Mouse (Mus musculus): ENCODE measurements around the gene Pla2g16. TPM values are rescaled to one million over a fixed set of nuclear protein-coding genes. Genes with fewer than 3 reads are reported as not detected.

Gene Pla2g16
- polyA plus RNA-seq, 1 experiment from 2014 or later: 10.8 TPM

GRCm38 (mm10) chr19:7605013-7605412, 47.8 kb downstream of the Pla2g16 start:
- Histone ChIP-seq H3K27ac (ENCODE audit: low read length) (no peak overlapping the region), H3K9ac (replicated peaks; ENCODE audit: low read length) (no peak overlapping the region), H3K4me3 (ENCODE audit: low read length) (no peak overlapping the region), H3K9me3 (ENCODE audit: low read length) (no peaks in the 10 kb centered on the region), H3K4me2 (replicated peaks; ENCODE audit: low read depth, low read length) (no peak overlapping the region), H3K4me1 (ENCODE audit: insufficient read depth, low read length) (peaks cover 14% of the 10 kb centered on the region; the same call in 1 of the 2 replicates), H3K36me3 (ENCODE audit: insufficient read depth, low read length) (no peaks in the 10 kb centered on the region), H3K27me3 (ENCODE audit: insufficient read depth, low read length) (no peaks in the 10 kb centered on the region)
- no peak for ATAC-seq (ENCODE audit: low FRiP score, low TSS enrichment)

- peak overlapping the region; percentile 60 for H3K9ac ChIP-seq (replicated peaks; ENCODE audit: low read length)
- H3K4me3 ChIP-seq (ENCODE audit: low read length): peak overlapping the region; percentile 39
- no peaks in the 10 kb centered on the region for H3K9me3 ChIP-seq (ENCODE audit: low read length)
- ATAC-seq (ENCODE audit: low FRiP score, low TSS enrichment): peak; percentile 88
- H3K27ac ChIP-seq (ENCODE audit: low read length): peak overlapping the region; percentile 69
- no peaks in the 10 kb centered on the region for H3K36me3 ChIP-seq (ENCODE audit: insufficient read depth, low read length)
- WGBS: 5% methylated on average over 15 of the region's 15 CpGs
- peaks cover 14% of the 10 kb centered on the region; the same call in 1 of the 2 replicates for H3K4me1 ChIP-seq (ENCODE audit: insufficient read depth, low read length)
- peak overlapping the region; percentile 66 for H3K4me2 ChIP-seq (replicated peaks; ENCODE audit: low read depth, low read length)
- no peaks in the 10 kb centered on the region for H3K27me3 ChIP-seq (ENCODE audit: insufficient read depth, low read length)
Observed at GRCm38 (mm10) chr19:7605930-7606783, 48.9 kb downstream of the Pla2g16 start.

GRCm38 (mm10) chr19:7606801-7607689, 49.8 kb downstream of the Pla2g16 start, which contains the start of gene Lgals12:
Gene Lgals12 (minus strand): TSS chr19:7607193.
- Histone ChIP-seq H3K27me3 (ENCODE audit: insufficient read depth, low read length) (peaks cover 8% of the 10 kb centered on the region; the same call in 1 of the 2 replicates), H3K4me2 (replicated peaks; ENCODE audit: low read depth, low read length) (peak within 1 kb of the TSS; percentile 66), H3K4me1 (ENCODE audit: insufficient read depth, low read length) (peaks cover 17% of the 10 kb centered on the region), H3K27ac (ENCODE audit: low read length) (peak within 1 kb of the TSS; percentile 69), H3K9ac (replicated peaks; ENCODE audit: low read length) (peak within 1 kb of the TSS; percentile 60), H3K9me3 (ENCODE audit: low read length) (no peaks in the 10 kb centered on the region), H3K4me3 (ENCODE audit: low read length) (peak within 1 kb of the TSS; percentile 39), H3K36me3 (ENCODE audit: insufficient read depth, low read length) (no peaks in the 10 kb centered on the region)
- peak; percentile 32; the same call in 1 of the 2 replicates for ATAC-seq (ENCODE audit: low FRiP score, low TSS enrichment)
- 5% methylated on average over 15 of the region's 15 CpGs for WGBS

- Histone ChIP-seq H3K27ac (ENCODE audit: low read length) (no peak overlapping the region), H3K27me3 (ENCODE audit: insufficient read depth, low read length) (peaks cover 8% of the 10 kb centered on the region; the same call in 1 of the 2 replicates), H3K4me2 (replicated peaks; ENCODE audit: low read depth, low read length) (no peak overlapping the region), H3K9me3 (ENCODE audit: low read length) (no peaks in the 10 kb centered on the region), H3K4me3 (ENCODE audit: low read length) (no peak overlapping the region), H3K9ac (replicated peaks; ENCODE audit: low read length) (no peak overlapping the region), H3K36me3 (ENCODE audit: insufficient read depth, low read length) (no peaks in the 10 kb centered on the region), H3K4me1 (ENCODE audit: insufficient read depth, low read length) (peaks cover 23% of the 10 kb centered on the region)
- 76% methylated on average over 7 of the region's 7 CpGs for WGBS
- ATAC-seq (ENCODE audit: low FRiP score, low TSS enrichment): no peak
Observed at GRCm38 (mm10) chr19:7607690-7608201, 50.5 kb downstream of the Pla2g16 start.

GRCm38 (mm10) chr19:7611942-7612757, 54.9 kb downstream of the Pla2g16 start, which contains the start of gene Hrasls5:
Gene Hrasls5 (plus strand): TSS chr19:7612541.
- Histone ChIP-seq H3K27ac (ENCODE audit: low read length) (no peak within 1 kb of the TSS), H3K36me3 (ENCODE audit: insufficient read depth, low read length) (no peaks in the 10 kb centered on the region), H3K27me3 (ENCODE audit: insufficient read depth, low read length) (peaks cover 11% of the 10 kb centered on the region; the same call in 1 of the 2 replicates), H3K4me1 (ENCODE audit: insufficient read depth, low read length) (peaks cover 12% of the 10 kb centered on the region), H3K9ac (replicated peaks; ENCODE audit: low read length) (peak within 1 kb of the TSS; percentile 48), H3K4me2 (replicated peaks; ENCODE audit: low read depth, low read length) (peak within 1 kb of the TSS; percentile 68), H3K9me3 (ENCODE audit: low read length) (no peaks in the 10 kb centered on the region), H3K4me3 (ENCODE audit: low read length) (peak within 1 kb of the TSS; percentile 39)
- ATAC-seq (ENCODE audit: low FRiP score, low TSS enrichment): peak; percentile 77
- WGBS: 2% methylated on average over 52 of the region's 54 CpGs

GRCm38 (mm10) chr19:7613151-7613550, 55.9 kb downstream of the Pla2g16 start:
- Histone ChIP-seq H3K4me1 (ENCODE audit: insufficient read depth, low read length) (peaks cover 9% of the 10 kb centered on the region), H3K36me3 (ENCODE audit: insufficient read depth, low read length) (no peaks in the 10 kb centered on the region), H3K9ac (replicated peaks; ENCODE audit: low read length) (no peak overlapping the region), H3K27ac (ENCODE audit: low read length) (no peak overlapping the region), H3K9me3 (ENCODE audit: low read length) (no peaks in the 10 kb centered on the region), H3K4me3 (ENCODE audit: low read length) (no peak overlapping the region), H3K27me3 (ENCODE audit: insufficient read depth, low read length) (peaks cover 11% of the 10 kb centered on the region; the same call in 1 of the 2 replicates), H3K4me2 (replicated peaks; ENCODE audit: low read depth, low read length) (no peak overlapping the region)
- 76% methylated on average over 7 of the region's 7 CpGs for WGBS
- no peak for ATAC-seq (ENCODE audit: low FRiP score, low TSS enrichment)

- ATAC-seq (ENCODE audit: low FRiP score, low TSS enrichment): no peak
- WGBS: 80% methylated on average over 5 of the region's 5 CpGs
- H3K4me1 ChIP-seq (ENCODE audit: insufficient read depth, low read length): peaks cover 9% of the 10 kb centered on the region
- no peaks in the 10 kb centered on the region for H3K9me3 ChIP-seq (ENCODE audit: low read length)
- peaks cover 9% of the 10 kb centered on the region; the same call in 1 of the 2 replicates for H3K27me3 ChIP-seq (ENCODE audit: insufficient read depth, low read length)
- no peak overlapping the region for H3K9ac ChIP-seq (replicated peaks; ENCODE audit: low read length)
- H3K4me2 ChIP-seq (replicated peaks; ENCODE audit: low read depth, low read length): no peak overlapping the region
- no peak overlapping the region for H3K27ac ChIP-seq (ENCODE audit: low read length)
- H3K36me3 ChIP-seq (ENCODE audit: insufficient read depth, low read length): no peaks in the 10 kb centered on the region
- H3K4me3 ChIP-seq (ENCODE audit: low read length): no peak overlapping the region
Observed at GRCm38 (mm10) chr19:7616231-7616930, 59.1 kb downstream of the Pla2g16 start.

- 43% methylated on average over 3 of the region's 3 CpGs for WGBS
- Histone ChIP-seq H3K9me3 (ENCODE audit: low read length) (no peaks in the 10 kb centered on the region), H3K27ac (ENCODE audit: low read length) (no peak overlapping the region), H3K27me3 (ENCODE audit: insufficient read depth, low read length) (peaks cover 3% of the 10 kb centered on the region; the same call in 1 of the 2 replicates), H3K4me1 (ENCODE audit: insufficient read depth, low read length) (peaks cover 5% of the 10 kb centered on the region), H3K4me2 (replicated peaks; ENCODE audit: low read depth, low read length) (no peak overlapping the region), H3K4me3 (ENCODE audit: low read length) (no peak overlapping the region), H3K36me3 (ENCODE audit: insufficient read depth, low read length) (no peaks in the 10 kb centered on the region), H3K9ac (replicated peaks; ENCODE audit: low read length) (no peak overlapping the region)
- no peak for ATAC-seq (ENCODE audit: low FRiP score, low TSS enrichment)
Observed at GRCm38 (mm10) chr19:7617085-7617484, 59.8 kb downstream of the Pla2g16 start.
